Mouse (Mus musculus): Measurements from ENCODE around the gene Dcdc2b. TPM values are rescaled to one million over a fixed set of nuclear protein-coding genes. Genes with fewer than 3 reads are reported as not detected.

The Dcdc2b gene
- total and polyA plus RNA-seq, 2 experiments from 2014 or later, result 0.82 to 2.7 TPM

GRCm38 (mm10) chr4:129631867-129632266 lies 17.8 kb upstream of the Dcdc2b start:
- Histone ChIP-seq H3K27me3 (ENCODE audit: insufficient read depth, low read length) (no peaks in the 10 kb centered on the region), H3K4me3 (ENCODE audit: low read depth, low read length) (no peak overlapping the region), H3K9ac (replicated peaks; ENCODE audit: low read length, poor library complexity, severe bottlenecking) (no peak overlapping the region), H3K4me1 (ENCODE audit: insufficient read depth, low read length) (no peaks in the 10 kb centered on the region), H3K36me3 (ENCODE audit: insufficient read depth, low read length) (peaks cover 68% of the 10 kb centered on the region), H3K27ac (ENCODE audit: low read depth, low read length) (no peak overlapping the region), H3K4me2 (ENCODE audit: low read depth, low read length, poor library complexity, severe bottlenecking) (no peak overlapping the region), H3K9me3 (ENCODE audit: low read length) (no peaks in the 10 kb centered on the region)
- no peak for TF ChIP-seq CTCF (IDR thresholded peaks at IDR 0.05)
- no peak for DNase-seq (ENCODE audit: low spot score)
- ATAC-seq (ENCODE audit: low FRiP score), result no peak
- 93% methylated on average over 12 of the region's 12 CpGs for WGBS

GRCm38 (mm10) chr4:129630944-129631343 lies 16.9 kb upstream of the Dcdc2b start:
- no peaks in the 10 kb centered on the region for H3K9me3 ChIP-seq (ENCODE audit: low read length)
- H3K27ac ChIP-seq (ENCODE audit: low read depth, low read length), result no peak overlapping the region
- peaks cover 69% of the 10 kb centered on the region for H3K36me3 ChIP-seq (ENCODE audit: insufficient read depth, low read length)
- no peak overlapping the region for H3K4me2 ChIP-seq (ENCODE audit: low read depth, low read length, poor library complexity, severe bottlenecking)
- no peak for ATAC-seq (ENCODE audit: low FRiP score)
- no peak overlapping the region for H3K4me3 ChIP-seq (ENCODE audit: low read depth, low read length)
- 83% methylated on average over 4 of the region's 4 CpGs for WGBS
- H3K4me1 ChIP-seq (ENCODE audit: insufficient read depth, low read length), result no peaks in the 10 kb centered on the region; the same call in 1 of the 2 replicates
- no peaks in the 10 kb centered on the region for H3K27me3 ChIP-seq (ENCODE audit: insufficient read depth, low read length)
- no peak for TF ChIP-seq CTCF (IDR thresholded peaks at IDR 0.05)
- peak; percentile 35 for DNase-seq (ENCODE audit: low spot score)
- no peak overlapping the region for H3K9ac ChIP-seq (replicated peaks; ENCODE audit: low read length, poor library complexity, severe bottlenecking)

GRCm38 (mm10) chr4:129626035-129626434 lies 12.0 kb upstream of the Dcdc2b start:
- ATAC-seq (ENCODE audit: low FRiP score), result no peak
- no peak overlapping the region for H3K4me3 ChIP-seq (ENCODE audit: low read depth, low read length)
- no peak for DNase-seq (ENCODE audit: low spot score)
- H3K9me3 ChIP-seq (ENCODE audit: low read length), result no peaks in the 10 kb centered on the region
- H3K4me2 ChIP-seq (ENCODE audit: low read depth, low read length, poor library complexity, severe bottlenecking), result no peak overlapping the region
- no peak overlapping the region for H3K27ac ChIP-seq (ENCODE audit: low read depth, low read length)
- no peak overlapping the region for H3K9ac ChIP-seq (replicated peaks; ENCODE audit: low read length, poor library complexity, severe bottlenecking)
- peaks cover 25% of the 10 kb centered on the region for H3K4me1 ChIP-seq (ENCODE audit: insufficient read depth, low read length)
- H3K36me3 ChIP-seq (ENCODE audit: insufficient read depth, low read length), result peaks cover 37% of the 10 kb centered on the region
- 76% methylated on average over 6 of the region's 6 CpGs for WGBS
- TF ChIP-seq CTCF (IDR thresholded peaks at IDR 0.05), result no peak
- H3K27me3 ChIP-seq (ENCODE audit: insufficient read depth, low read length), result no peaks in the 10 kb centered on the region

GRCm38 (mm10) chr4:129625496-129625895 lies 11.4 kb upstream of the Dcdc2b start:
- 44% methylated on average over 4 of the region's 4 CpGs for WGBS
- ATAC-seq (ENCODE audit: low FRiP score) (no peak), DNase-seq (ENCODE audit: low spot score) (no peak)
- Histone ChIP-seq H3K4me3 (ENCODE audit: low read depth, low read length) (no peak overlapping the region), H3K4me1 (ENCODE audit: insufficient read depth, low read length) (peaks cover 26% of the 10 kb centered on the region), H3K27ac (ENCODE audit: low read depth, low read length) (peak overlapping the region; percentile 96), H3K9ac (replicated peaks; ENCODE audit: low read length, poor library complexity, severe bottlenecking) (no peak overlapping the region), H3K36me3 (ENCODE audit: insufficient read depth, low read length) (peaks cover 32% of the 10 kb centered on the region), H3K27me3 (ENCODE audit: insufficient read depth, low read length) (no peaks in the 10 kb centered on the region), H3K4me2 (ENCODE audit: low read depth, low read length, poor library complexity, severe bottlenecking) (peak overlapping the region; percentile 89; the same call in 1 of the 2 replicates), H3K9me3 (ENCODE audit: low read length) (no peaks in the 10 kb centered on the region)
- no peak for TF ChIP-seq CTCF (IDR thresholded peaks at IDR 0.05)

- Histone ChIP-seq H3K9ac (replicated peaks; ENCODE audit: low read length, poor library complexity, severe bottlenecking) (peak overlapping the region; percentile 57), H3K36me3 (ENCODE audit: insufficient read depth, low read length) (peaks cover 29% of the 10 kb centered on the region), H3K27me3 (ENCODE audit: insufficient read depth, low read length) (no peaks in the 10 kb centered on the region), H3K4me1 (ENCODE audit: insufficient read depth, low read length) (peaks cover 26% of the 10 kb centered on the region), H3K27ac (ENCODE audit: low read depth, low read length) (peak overlapping the region; percentile 96), H3K9me3 (ENCODE audit: low read length) (no peaks in the 10 kb centered on the region), H3K4me3 (ENCODE audit: low read depth, low read length) (peak overlapping the region; percentile 59), H3K4me2 (ENCODE audit: low read depth, low read length, poor library complexity, severe bottlenecking) (peak overlapping the region; percentile 89)
- DNase-seq (ENCODE audit: low spot score), result peak; percentile 87
- WGBS, result 1% methylated on average over 6 of the region's 6 CpGs
- 0 out of 2 replicates have a peak, but pooled peaks have one; percentile 10 for TF ChIP-seq CTCF (IDR thresholded peaks at IDR 0.05)
- peak; percentile 28; the same call in 1 of the 2 replicates for ATAC-seq (ENCODE audit: low FRiP score)
These were observed 10.9 kb upstream of the Dcdc2b start for GRCm38 (mm10) chr4:129625029-129625370.

GRCm38 (mm10) chr4:129624281-129625028 lies 10.4 kb upstream of the Dcdc2b start:
- ATAC-seq (ENCODE audit: low FRiP score), result peak; percentile 95
- peaks cover 26% of the 10 kb centered on the region for H3K4me1 ChIP-seq (ENCODE audit: insufficient read depth, low read length)
- H3K4me2 ChIP-seq (ENCODE audit: low read depth, low read length, poor library complexity, severe bottlenecking), result peak overlapping the region; percentile 89
- peaks cover 29% of the 10 kb centered on the region for H3K36me3 ChIP-seq (ENCODE audit: insufficient read depth, low read length)
- WGBS, result under 1% methylated on average over 18 of the region's 18 CpGs
- peak overlapping the region; percentile 96 for H3K27ac ChIP-seq (ENCODE audit: low read depth, low read length)
- H3K9ac ChIP-seq (replicated peaks; ENCODE audit: low read length, poor library complexity, severe bottlenecking), result peak overlapping the region; percentile 81
- DNase-seq (ENCODE audit: low spot score), result peak; percentile 98
- H3K4me3 ChIP-seq (ENCODE audit: low read depth, low read length), result peak overlapping the region; percentile 59
- H3K9me3 ChIP-seq (ENCODE audit: low read length), result no peaks in the 10 kb centered on the region
- H3K27me3 ChIP-seq (ENCODE audit: insufficient read depth, low read length), result no peaks in the 10 kb centered on the region
- TF ChIP-seq CTCF (IDR thresholded peaks at IDR 0.05), result no peak

Measured in midbrain, postnatal 0 days (tissue).